Mouse (Mus musculus) urinary bladder, adult 2 months (tissue): ENCODE results near the gene Tdrd1. TPM values are rescaled to one million over a fixed set of nuclear protein-coding genes. Genes with fewer than 3 reads are reported as not detected.

Experiments used
- DNase-seq: peaks from one replicate; pipeline ENCODE4 v3.0.0; 2022; ENCODE audit warnings: low spot score
- polyA plus RNA-seq: library from polyadenylated mRNA; depleted of rRNA; stranded (reverse); fragments of >200 nt; gene quantifications from 2 replicates; pipeline ENCODE4 v1.2.3, GENCODE M21; 2012

Gene Tdrd1
- polyA plus RNA-seq, 1 experiment: 0.06 TPM

DNA sequence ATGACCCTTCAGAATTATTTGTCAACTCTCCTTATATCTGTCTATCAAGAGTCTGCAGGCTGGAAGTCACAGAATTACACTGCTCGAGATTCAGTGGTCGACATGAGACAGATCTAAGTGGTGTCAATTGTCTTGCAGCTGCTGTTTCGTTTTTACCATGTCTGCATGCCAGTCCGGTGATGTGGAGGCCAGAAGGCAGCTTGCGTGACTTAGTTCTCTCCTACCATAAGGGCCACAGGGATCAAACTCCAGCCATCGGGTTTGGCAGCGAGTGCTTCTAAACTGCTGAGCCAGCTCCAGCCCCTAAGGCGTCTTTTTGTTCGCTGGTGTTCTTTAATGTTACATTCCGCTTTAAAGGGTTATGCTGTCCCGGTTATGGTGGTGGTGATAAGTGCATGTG is 2.3 kb downstream of the Tdrd1 start:
- DNase-seq: no peak

DNA sequence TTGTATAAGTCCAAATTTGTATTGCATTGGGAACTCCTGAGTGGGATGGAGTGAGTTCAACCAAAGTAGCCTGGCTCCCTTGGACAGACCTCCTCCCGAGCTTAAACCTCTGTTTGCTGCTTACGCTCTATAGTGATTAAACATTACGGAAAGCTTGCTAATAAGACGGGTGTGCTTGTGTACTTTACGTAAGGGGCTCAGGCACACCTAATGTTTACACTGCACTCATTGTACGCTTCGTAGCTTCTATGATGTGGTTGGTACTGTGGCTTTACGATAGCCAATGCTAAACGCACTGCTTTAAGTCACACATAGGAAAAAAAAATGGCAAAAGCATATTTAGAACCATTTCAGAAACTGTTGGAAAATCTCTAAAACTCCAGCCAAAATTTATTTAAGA is 3.3 kb downstream of the Tdrd1 start:
- no peak for DNase-seq

- no peak for DNase-seq
These were observed 4.2 kb downstream of the Tdrd1 start for GRCm38 (mm10) chr19:56830163-56830562.

GRCm38 (mm10) chr19:56835340-56835739 is 9.3 kb downstream of the Tdrd1 start:
- DNase-seq: no peak

DNA sequence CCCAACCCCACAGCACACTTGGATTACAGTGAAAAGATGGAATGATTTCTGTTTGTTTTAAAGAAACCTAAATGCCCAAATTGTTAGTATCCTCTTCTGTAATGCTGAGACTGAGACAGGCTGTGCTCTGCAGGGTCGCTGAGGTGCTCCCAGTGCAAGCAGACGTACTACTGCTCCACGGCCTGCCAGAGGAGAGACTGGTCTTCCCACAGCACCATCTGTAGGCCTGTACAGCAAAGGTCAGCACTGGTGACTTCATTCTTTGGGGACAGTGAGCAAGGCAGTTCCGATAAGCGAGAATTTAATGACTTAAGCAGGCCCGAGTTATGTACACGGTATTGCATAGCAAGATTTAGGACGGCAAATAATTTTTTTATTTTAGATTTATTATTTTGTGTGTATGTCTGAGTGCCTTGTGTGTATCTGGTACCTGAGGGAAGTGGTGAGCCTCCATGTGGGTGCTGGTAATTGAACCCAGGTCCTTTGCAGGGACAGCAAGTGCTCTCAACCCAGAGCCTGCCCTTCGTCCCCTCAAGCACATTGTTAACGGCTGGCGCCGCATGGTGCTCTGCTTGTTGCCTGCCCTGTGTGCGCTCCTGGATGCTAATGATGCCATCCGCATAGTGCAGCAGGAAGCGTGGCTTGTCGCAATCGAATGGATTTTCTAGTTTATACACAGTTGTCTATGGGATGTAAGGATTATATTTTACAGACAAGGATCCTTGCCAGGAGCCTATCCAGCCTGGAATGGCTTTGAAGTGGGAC is 13.1 kb downstream of the Tdrd1 start:
- DNase-seq: no peak

- DNase-seq: no peak
These were observed 17.0 kb downstream of the Tdrd1 start for GRCm38 (mm10) chr19:56842974-56843373.

DNA sequence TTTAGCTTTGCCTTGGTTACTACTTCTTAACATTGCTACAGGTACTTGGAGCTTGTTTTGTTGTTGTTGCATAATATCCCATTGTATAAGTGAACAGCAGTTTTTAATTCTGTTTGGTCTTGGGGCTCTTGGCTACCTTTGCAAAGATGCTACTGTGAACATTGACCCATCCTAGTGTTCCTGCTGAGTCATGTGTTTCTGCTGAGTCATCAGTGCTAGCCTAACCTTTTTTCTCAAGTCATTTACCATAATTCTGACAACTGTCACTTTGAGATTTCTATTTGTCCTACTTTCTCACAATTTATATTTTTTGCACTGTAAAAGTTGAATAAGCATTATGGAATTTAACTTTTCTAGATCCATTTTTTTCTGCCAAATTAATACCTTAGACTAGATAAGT is 26.6 kb downstream of the Tdrd1 start:
- no peak for DNase-seq

DNA sequence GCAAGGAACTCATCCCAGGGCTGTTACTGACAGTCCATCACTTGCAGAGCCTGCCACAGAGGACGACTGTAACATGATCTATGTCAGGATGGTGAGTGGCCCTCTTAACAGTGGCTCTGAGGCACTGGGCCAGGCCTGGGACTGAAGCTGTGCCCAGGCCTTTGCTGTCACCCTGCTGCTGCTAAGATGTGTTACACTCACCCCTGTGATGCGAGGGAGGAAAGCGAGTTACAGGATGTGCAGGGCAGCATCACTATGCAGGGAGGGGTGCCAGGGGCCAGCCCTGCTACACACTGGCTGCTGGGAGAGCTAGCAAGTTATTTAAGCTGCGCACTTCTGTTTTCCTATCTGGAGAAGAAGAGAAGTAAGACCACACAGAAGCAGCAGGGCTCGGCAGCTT is 30.4 kb downstream of the Tdrd1 start:
- DNase-seq: no peak

DNA sequence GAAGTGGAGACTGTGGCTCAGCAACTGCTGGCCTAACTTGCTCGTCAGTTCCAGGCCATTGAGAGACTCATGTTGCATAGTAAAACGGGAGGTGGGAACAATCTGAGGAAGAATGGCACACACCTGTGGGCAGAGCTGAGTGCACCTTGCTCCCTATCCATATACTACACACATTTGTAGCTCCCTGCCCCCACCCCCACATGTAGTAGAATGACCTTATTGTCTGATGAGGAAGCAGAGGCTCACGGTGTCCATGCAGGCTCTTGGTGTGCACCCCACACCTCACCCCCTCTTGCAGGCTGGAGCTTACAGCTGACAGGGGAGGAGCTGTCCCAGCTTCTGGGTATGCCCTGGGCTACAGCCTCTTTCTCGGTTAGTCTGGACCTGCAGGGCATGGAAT is 41.7 kb downstream of the Tdrd1 start:
- no peak for DNase-seq

DNA sequence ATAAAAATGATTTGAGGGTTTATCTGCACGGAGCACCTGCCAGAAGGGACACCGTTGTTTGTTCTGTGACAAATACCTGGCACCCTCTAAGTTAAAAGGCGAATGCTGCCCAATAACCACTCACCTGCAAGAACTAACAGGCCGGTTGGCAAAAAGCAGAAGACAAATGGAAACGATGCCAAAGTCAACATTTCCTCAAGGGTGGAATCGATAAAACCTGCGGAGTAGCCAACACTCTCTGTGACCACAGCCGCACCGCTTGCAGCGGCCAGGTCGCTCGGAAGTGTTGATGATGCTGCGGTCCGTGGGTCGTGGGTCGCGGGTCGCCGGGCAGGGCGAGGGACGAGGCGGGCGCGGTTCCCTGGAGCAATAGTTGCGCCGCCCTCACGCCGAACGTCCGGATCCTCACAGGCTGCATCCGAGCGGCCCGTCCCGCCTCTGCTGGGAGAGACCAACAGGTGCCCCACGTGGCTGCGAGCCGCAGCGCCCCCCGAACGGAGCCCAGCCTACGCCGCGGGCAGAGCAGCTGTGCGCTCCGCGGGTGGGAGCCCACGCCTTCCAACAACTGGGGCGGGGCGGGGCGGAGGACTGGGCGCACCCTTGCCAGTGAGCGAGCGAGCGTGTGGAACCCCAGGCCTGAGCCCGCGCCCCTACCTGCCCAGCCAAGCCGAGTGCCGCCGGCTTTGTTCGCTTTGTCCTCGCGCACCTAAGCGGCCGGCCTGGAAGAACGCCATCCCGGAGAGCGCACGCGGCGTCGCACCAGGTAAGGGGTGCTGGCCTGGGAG is 48.0 kb downstream of the Tdrd1 start, which contains the start of gene Vwa2:
TSS of gene Vwa2 (plus strand) at position 434 of the 785 bp plus-strand sequence.
- DNase-seq: peak; percentile 25

DNA sequence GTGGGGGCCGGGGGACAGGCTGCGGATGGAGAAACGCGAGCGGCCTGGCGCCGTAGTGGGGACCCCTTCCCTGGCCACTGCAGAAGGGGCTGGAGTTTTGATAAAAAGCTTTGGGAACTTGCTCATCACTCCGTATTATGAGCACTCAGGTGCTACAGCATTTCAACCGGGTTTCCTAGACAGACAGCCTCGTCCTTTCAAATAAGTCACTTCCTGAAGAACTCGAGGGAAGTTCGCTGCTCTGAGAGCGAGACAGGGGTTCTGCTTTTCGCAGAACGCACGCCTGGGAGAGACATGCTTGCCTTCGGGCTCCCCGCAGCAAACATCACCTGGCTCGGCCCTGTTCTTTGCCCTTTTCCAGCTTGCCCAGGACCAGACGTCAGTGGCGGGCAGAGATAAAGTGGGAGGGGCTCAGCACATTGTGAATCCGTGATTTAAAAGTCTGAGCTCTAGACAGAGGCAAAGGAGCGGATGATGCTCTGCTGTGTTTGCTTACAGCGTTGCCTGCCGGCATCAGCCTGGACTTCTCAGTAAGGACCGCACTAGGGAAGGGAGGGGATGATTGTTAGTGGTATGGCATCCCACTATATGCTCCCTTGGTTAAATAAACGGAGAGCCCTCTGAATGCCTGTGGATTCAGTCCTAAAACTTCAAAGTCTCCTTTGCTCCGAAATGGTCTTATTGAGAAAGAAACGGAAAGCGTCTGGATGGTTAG is 48.7 kb downstream of the Tdrd1 start:
- no peak for DNase-seq

DNA sequence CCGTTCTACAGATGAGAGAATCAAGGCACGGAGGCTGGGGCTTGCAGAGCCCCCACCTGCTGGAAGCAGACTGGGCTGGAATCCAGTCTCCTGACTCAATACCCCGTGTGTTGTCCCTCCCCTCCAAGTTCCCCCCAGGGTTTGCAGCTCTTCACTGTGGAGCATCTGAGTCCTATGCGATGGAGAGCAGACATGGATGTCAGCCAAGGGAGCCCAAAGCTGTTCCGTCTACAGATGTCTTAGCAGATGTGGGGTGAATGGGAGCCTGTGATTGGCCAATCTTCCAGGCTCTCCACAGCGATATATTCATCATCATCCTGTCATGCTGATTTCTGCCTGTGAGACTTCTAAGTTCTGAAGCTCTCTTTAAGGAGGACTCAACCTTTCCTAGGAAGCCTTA is 51.4 kb downstream of the Tdrd1 start:
- no peak for DNase-seq

- DNase-seq: no peak
These were observed 61.9 kb downstream of the Tdrd1 start for GRCm38 (mm10) chr19:56887879-56888278.

DNA sequence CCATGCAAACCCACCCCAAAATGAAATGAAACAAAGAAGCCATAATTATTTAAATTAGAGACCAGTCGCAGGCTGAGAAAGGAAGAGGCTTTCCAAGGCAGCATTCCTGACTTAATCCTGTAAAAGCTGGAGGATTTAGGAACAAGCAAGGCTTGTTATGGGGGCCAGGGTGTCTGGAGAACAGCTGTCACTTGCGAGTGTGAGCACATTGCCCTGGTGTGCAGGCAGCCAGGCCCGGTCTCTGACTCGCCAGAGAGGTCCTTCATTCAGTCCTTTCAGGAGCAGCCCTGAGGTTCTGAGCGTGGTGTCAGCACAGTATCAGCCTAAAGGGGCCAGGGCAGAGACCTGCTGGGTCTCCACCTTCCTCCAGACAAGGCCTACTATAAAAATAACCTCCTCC is 62.6 kb downstream of the Tdrd1 start:
- no peak for DNase-seq

DNA sequence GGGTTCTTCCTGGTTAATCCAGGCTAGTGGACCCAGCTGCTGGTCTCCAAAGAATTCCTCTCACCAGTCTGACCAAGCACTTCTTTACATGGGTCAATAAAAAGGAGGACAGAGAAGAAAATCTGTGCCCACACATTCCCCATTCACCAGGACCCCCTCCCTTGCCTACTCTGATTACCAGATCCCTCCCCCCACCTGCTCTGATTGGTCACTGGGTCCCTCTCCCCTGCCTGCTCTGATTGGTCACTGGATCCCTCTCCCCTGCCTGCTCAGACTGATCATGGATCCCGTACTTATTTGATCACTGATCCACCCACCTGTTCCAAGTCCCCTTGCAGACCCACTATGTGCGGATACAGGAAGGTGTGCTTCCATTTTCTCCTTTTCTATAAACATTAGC is 65.4 kb downstream of the Tdrd1 start:
- no peak for DNase-seq

- DNase-seq: no peak
These were observed 66.6 kb downstream of the Tdrd1 start for GRCm38 (mm10) chr19:56892586-56892985.

DNA sequence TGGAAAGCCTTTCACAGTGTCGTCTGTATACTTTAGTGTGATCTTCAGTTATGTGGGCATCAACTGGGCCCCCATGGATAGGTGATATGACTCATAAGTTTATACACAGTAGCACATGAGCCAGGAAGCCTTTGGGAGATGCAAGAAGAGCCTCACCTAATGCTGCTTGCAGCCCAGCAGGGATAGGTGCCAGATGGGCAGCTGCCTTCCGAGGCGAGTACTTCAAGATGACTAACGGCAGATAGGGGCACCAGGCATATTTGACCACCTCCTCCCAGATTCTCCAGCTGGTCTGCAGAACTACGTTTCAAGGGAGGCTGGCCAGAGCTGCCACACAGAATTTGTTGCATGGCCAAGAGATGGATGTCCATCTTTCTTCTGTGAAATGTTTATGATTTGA is 67.3 kb downstream of the Tdrd1 start:
- DNase-seq: no peak

DNA sequence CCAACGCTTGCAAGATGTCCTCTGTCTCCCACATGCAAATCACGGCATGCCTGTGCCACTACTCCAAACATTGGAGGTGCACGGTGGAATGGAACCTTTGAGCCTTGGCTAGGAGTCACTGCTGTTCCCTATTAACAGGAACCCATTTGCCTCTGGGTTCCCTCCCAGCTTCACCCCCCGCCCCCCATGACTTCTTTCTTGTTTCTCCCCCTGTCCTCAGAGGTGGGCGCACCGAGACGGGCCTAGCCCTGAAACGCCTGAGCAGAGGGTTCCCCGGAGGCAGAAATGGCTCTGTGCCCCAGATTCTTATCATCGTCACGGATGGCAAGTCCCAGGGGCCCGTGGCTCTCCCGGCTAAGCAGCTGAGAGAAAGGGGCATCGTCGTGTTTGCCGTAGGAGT is 71.6 kb downstream of the Tdrd1 start:
- DNase-seq: no peak

GRCm38 (mm10) chr19:56904095-56904494 is 78.1 kb downstream of the Tdrd1 start:
- no peak for DNase-seq

GRCm38 (mm10) chr19:56905395-56905794 is 79.4 kb downstream of the Tdrd1 start:
- no peak for DNase-seq

- DNase-seq: no peak
These were observed 81.8 kb downstream of the Tdrd1 start for GRCm38 (mm10) chr19:56907850-56908249.

GRCm38 (mm10) chr19:56908472-56909270 is 82.7 kb downstream of the Tdrd1 start:
- DNase-seq: no peak
